Mouse (Mus musculus) heart, adult 2 months (tissue): ENCODE measurements at regions not wholly inside any gene's neighbourhood (a gene's known extent, or its start where the extent isn't known, plus 50 kb on each side); places are given as distances from the start of the nearest gene placed in this dataset.

Source experiments
- DNase-seq, 2 experiments: peaks; one replicate each; pipeline ENCODE4 v3.0.0; 2021
- H3K27ac ChIP-seq: fragments of 200-600 bp; 2 replicates; pipeline ENCODE4 v1.8.1; 2022
- H3K27me3 ChIP-seq: fragments of 200-500 bp; 2 replicates; pipeline ENCODE4 v1.6.1; 2012; ENCODE audit warnings: mild to moderate bottlenecking, low read length, inconsistent platforms, mixed read lengths; ENCODE audit not compliant: control insufficient read depth, insufficient read depth
- H3K36me3 ChIP-seq: fragments of 200-500 bp; 2 replicates; pipeline ENCODE4 v1.6.1; 2012; ENCODE audit warnings: low read length, inconsistent platforms; ENCODE audit not compliant: control insufficient read depth, insufficient read depth
- H3K4me1 ChIP-seq: fragments of 200-500 bp; 2 replicates; pipeline ENCODE4 v1.6.1; 2011; ENCODE audit warnings: low read length; ENCODE audit not compliant: control insufficient read depth, insufficient read depth
- H3K4me3 ChIP-seq: fragments of 200-600 bp; 2 replicates; pipeline ENCODE4 v1.8.1; 2022
- H3K79me2 ChIP-seq: fragments of 200-500 bp; replicated peaks from 2 replicates; pipeline ENCODE4 v1.6.1; 2012; ENCODE audit warnings: mild to moderate bottlenecking, inconsistent platforms, low read length, moderate library complexity, mixed read lengths; ENCODE audit not compliant: control insufficient read depth, insufficient read depth
- H3K9ac ChIP-seq: fragments of 200-500 bp; 2 replicates; pipeline ENCODE4 v1.6.1; 2012; ENCODE audit warnings: low read depth, mild to moderate bottlenecking, control low read depth, inconsistent platforms, low read length, mixed read lengths
- CTCF ChIP-seq: fragments of 200-600 bp; IDR thresholded peaks from 2 replicates; pipeline ENCODE4 v1.8.1; 2022; ENCODE audit warnings: antibody characterized with exemption, mild to moderate bottlenecking, moderate library complexity
- EP300 ChIP-seq: fragments of 200-500 bp; IDR thresholded peaks from 2 replicates; pipeline ENCODE4 v1.6.1; 2011; ENCODE audit warnings: low read depth, low read length, control low read depth; ENCODE audit not compliant: insufficient read depth
- POLR2A ChIP-seq: fragments of 200-500 bp; IDR thresholded peaks from 2 replicates; pipeline ENCODE4 v1.6.1; 2011; ENCODE audit warnings: mild to moderate bottlenecking, low read depth, low read length, control low read depth; ENCODE audit not compliant: insufficient read depth
- WGBS: fragments of 180-500 bp; shearing (Covaris S2); methylation state at CpG from one replicate; pipeline ENCODE4 v1.1.7; 2018; 5-methylcytosine and 5-hydroxymethylcytosine counted together
- intact Hi-C: fragments of 180-260 bp; cut with DNase I; formaldehyde crosslinking; loops from one replicate; pipeline ENCODE4 v1.15.1; 2025

GRCm38 (mm10) chr1:184553791-184554190 is 178.6 kb downstream of the Hlx start:
- Histone ChIP-seq H3K4me1 (no peaks in the 10 kb centered on the region; the same call in 1 of the 2 replicates), H3K27me3 (no peaks in the 10 kb centered on the region), H3K4me3 (no peak overlapping the region), H3K36me3 (no peaks in the 10 kb centered on the region), H3K79me2 (no peaks in the 10 kb centered on the region), H3K27ac (no peak overlapping the region), H3K9ac (no peak overlapping the region)
- TF ChIP-seq POLR2A: no peak
- no peak for TF ChIP-seq CTCF
- no peak for TF ChIP-seq EP300
- intact Hi-C loops: no loop called here
- DNase-seq: no peak

- WGBS: 77% methylated on average over 2 of the region's 2 CpGs
- H3K9ac ChIP-seq: no peak overlapping the region
- no peaks in the 10 kb centered on the region for H3K36me3 ChIP-seq
- H3K4me3 ChIP-seq: no peak overlapping the region
- no peak for DNase-seq
- no peak overlapping the region for H3K27ac ChIP-seq
- no peaks in the 10 kb centered on the region for H3K79me2 ChIP-seq
- TF ChIP-seq CTCF (no peak), POLR2A (no peak), EP300 (no peak)
- no peaks in the 10 kb centered on the region; the same call in 1 of the 2 replicates for H3K4me1 ChIP-seq
- intact Hi-C loops: no loop called here
- no peaks in the 10 kb centered on the region for H3K27me3 ChIP-seq
These were observed 181.9 kb downstream of the Hlx start for GRCm38 (mm10) chr1:184550491-184550890.

DNA sequence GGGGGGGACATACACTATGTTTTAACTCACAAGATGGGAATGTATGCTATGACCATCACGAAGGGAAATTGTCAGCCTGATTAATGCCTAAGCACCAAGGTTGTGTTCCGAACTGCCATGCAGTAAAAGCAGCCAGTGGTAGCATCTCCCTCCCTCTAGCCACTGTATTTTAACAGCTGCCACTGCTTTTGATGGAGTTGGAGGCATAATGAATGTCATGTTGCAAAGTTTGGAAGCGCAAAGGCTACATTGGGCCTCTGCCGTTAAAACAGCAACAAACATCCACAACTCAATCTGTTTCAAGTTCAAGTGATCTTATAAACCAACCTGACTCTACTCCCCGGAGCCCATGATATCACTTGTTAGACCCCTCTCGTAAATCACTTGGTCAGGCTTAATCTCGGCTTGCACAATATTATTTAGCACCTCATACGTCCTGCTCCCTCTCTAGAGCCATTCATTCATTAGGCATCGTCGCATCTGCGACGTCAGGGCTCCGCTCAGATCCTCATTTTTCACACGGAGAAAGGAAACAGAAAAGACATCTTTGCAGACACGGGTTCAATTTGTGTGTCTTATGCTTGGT is 184.7 kb downstream of the Hlx start:
- Histone ChIP-seq H3K9ac (no peak overlapping the region), H3K4me1 (no peaks in the 10 kb centered on the region), H3K27ac (no peak overlapping the region), H3K4me3 (no peak overlapping the region), H3K79me2 (no peaks in the 10 kb centered on the region), H3K27me3 (no peaks in the 10 kb centered on the region), H3K36me3 (no peaks in the 10 kb centered on the region)
- intact Hi-C loops: no loop called here
- DNase-seq: no peak
- TF ChIP-seq EP300: no peak
- TF ChIP-seq POLR2A: no peak
- no peak for TF ChIP-seq CTCF
- 85% methylated on average over 15 of the region's 15 CpGs for whole genome bisulfite sequencing

DNA sequence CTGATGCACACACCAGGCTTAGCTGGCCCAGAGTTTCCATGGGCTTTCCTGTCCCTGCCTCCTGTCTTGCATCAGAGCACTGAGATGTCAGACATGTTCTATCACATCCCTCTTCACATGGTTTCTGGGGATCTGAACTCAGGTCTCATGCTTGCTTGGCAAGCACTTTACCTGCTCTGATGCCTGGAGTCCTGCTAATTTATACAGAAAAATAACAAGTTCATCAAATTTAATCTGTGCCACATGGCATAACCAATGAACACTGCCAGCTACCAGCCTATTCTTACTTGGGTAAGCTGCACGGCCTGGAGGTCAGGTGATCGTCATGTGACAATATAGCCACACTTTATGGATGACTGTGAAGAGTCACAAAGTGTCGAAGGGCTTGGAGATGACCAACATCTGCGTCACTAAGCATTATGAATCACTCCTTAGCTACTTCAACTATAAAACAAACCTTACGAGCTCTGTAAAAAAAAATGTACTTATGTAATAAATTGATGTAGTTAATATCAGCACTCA is 186.2 kb downstream of the Hlx start:
- 87% methylated on average over 5 of the region's 5 CpGs for WGBS
- no peak for TF ChIP-seq POLR2A
- no peak for TF ChIP-seq CTCF
- no peak for TF ChIP-seq EP300
- no peak overlapping the region for H3K27ac ChIP-seq
- intact Hi-C loops: no loop called here
- H3K4me1 ChIP-seq: no peaks in the 10 kb centered on the region
- no peak for DNase-seq
- H3K36me3 ChIP-seq: no peaks in the 10 kb centered on the region
- H3K79me2 ChIP-seq: no peaks in the 10 kb centered on the region
- H3K27me3 ChIP-seq: no peaks in the 10 kb centered on the region
- H3K9ac ChIP-seq: no peak overlapping the region
- H3K4me3 ChIP-seq: no peak overlapping the region

- intact Hi-C loops: no loop called here
- no peaks in the 10 kb centered on the region for H3K4me1 ChIP-seq
- H3K4me3 ChIP-seq: no peak overlapping the region
- no peak overlapping the region for H3K9ac ChIP-seq
- TF ChIP-seq EP300: no peak
- TF ChIP-seq POLR2A: no peak
- H3K27ac ChIP-seq: no peak overlapping the region
- no peaks in the 10 kb centered on the region for H3K27me3 ChIP-seq
- DNase-seq: no peak
- H3K36me3 ChIP-seq: no peaks in the 10 kb centered on the region
- H3K79me2 ChIP-seq: no peaks in the 10 kb centered on the region
- 74% methylated on average over 4 of the region's 4 CpGs for WGBS
These were observed 187.3 kb downstream of the Hlx start for GRCm38 (mm10) chr1:184545111-184545510.

GRCm38 (mm10) chr1:184542321-184543115 is 189.9 kb downstream of the Hlx start:
- intact Hi-C loops: no loop called here
- no peak for DNase-seq
- 73% methylated on average over 11 of the region's 11 CpGs for WGBS

More at GRCm38 (mm10) chr1:184542321-184543115, 189.9 kb downstream of the Hlx start:
- TF ChIP-seq EP300: no peak
- no peak for TF ChIP-seq CTCF
- no peak for TF ChIP-seq POLR2A
- H3K4me3 ChIP-seq: no peak overlapping the region
- no peaks in the 10 kb centered on the region for H3K36me3 ChIP-seq
- no peak overlapping the region for H3K27ac ChIP-seq
- H3K9ac ChIP-seq: no peak overlapping the region
- H3K79me2 ChIP-seq: no peaks in the 10 kb centered on the region
- H3K27me3 ChIP-seq: no peaks in the 10 kb centered on the region
- H3K4me1 ChIP-seq: no peaks in the 10 kb centered on the region
